Mouse (Mus musculus) gastrocnemius, adult 2 months (tissue): ENCODE data around the gene N4bp3. TPM values are rescaled to one million over a fixed set of nuclear protein-coding genes. Genes with fewer than 3 reads are reported as not detected.

Source experiments
- DNase-seq: peaks from one replicate; pipeline ENCODE4 v3.0.0; 2022
- H3K27ac ChIP-seq: fragments of 200-600 bp; 2 replicates; pipeline ENCODE4 v1.8.1; 2022; ENCODE audit warnings: mild to moderate bottlenecking
- H3K4me3 ChIP-seq: fragments of 200-600 bp; 2 replicates; pipeline ENCODE4 v1.8.1; 2022; ENCODE audit warnings: mild to moderate bottlenecking, moderate library complexity
- CTCF ChIP-seq: fragments of 200-600 bp; IDR thresholded peaks from 2 replicates; pipeline ENCODE4 v1.8.1; 2022; ENCODE audit warnings: antibody characterized with exemption, mild to moderate bottlenecking, moderate library complexity
- intact Hi-C: fragments of 180-260 bp; cut with DNase I; formaldehyde crosslinking; loops from one replicate; pipeline ENCODE4 v1.15.1; 2025
- total RNA-seq, 2 experiments: library from RNA; stranded (reverse); gene quantifications; 2 replicates each; pipeline ENCODE4 v1.2.3; 2021

Gene N4bp3
- total RNA-seq, 2 experiments from 2014 or later = 2.7 to 4.2 TPM

GRCm38 (mm10) chr11:51605602-51606446 is 44.8 kb downstream of the N4bp3 start:
- TF ChIP-seq CTCF = no peak
- Histone ChIP-seq H3K27ac (peak overlapping the region; percentile 98), H3K4me3 (peak overlapping the region; percentile 87)
- DNase-seq = peak; percentile 95
- intact Hi-C loops = no loop called here

- H3K4me3 ChIP-seq = no peak overlapping the region
- intact Hi-C loops = no loop called here
- TF ChIP-seq CTCF = no peak
- DNase-seq = no peak
- H3K27ac ChIP-seq = no peak overlapping the region
Measured at GRCm38 (mm10) chr11:51602253-51602652, 48.4 kb downstream of the N4bp3 start.

- intact Hi-C loops = no loop called here
- H3K4me3 ChIP-seq = no peak overlapping the region
Measured at GRCm38 (mm10) chr11:51597553-51597952, 53.1 kb downstream of the N4bp3 start.

GRCm38 (mm10) chr11:51595459-51596083 is 55.1 kb downstream of the N4bp3 start:
- TF ChIP-seq CTCF = no peak
- no peak for DNase-seq
- intact Hi-C loops = no loop called here
- Histone ChIP-seq H3K4me3 (no peak overlapping the region), H3K27ac (peak overlapping the region; percentile 16; the same call in 1 of the 2 replicates)

More at GRCm38 (mm10) chr11:51597553-51597952, 53.1 kb downstream of the N4bp3 start:
- no peak for TF ChIP-seq CTCF
- H3K27ac ChIP-seq = no peak overlapping the region
- DNase-seq = no peak

- intact Hi-C loops = no loop called here
- Histone ChIP-seq H3K27ac (no peak overlapping the region), H3K4me3 (no peak overlapping the region)
- no peak for TF ChIP-seq CTCF
- DNase-seq = no peak
Measured at GRCm38 (mm10) chr11:51594715-51595350, 55.8 kb downstream of the N4bp3 start.

- TF ChIP-seq CTCF = no peak
- H3K4me3 ChIP-seq = no peak overlapping the region
- H3K27ac ChIP-seq = no peak overlapping the region
- DNase-seq = no peak
- intact Hi-C loops = no loop called here
Measured at GRCm38 (mm10) chr11:51593849-51594248, 56.8 kb downstream of the N4bp3 start.

- TF ChIP-seq CTCF = no peak
- no peak for DNase-seq
- H3K4me3 ChIP-seq = no peak overlapping the region
- intact Hi-C loops = no loop called here
- no peak overlapping the region for H3K27ac ChIP-seq
Measured at GRCm38 (mm10) chr11:51593368-51593767, 57.3 kb downstream of the N4bp3 start.

Other genes with a start within 250 kb of the N4bp3 start
- gene Phykpl, start 66.1 kb downstream of the N4bp3 start, total RNA-seq = 10 to 100 TPM; 15.5 to 15.8 TPM
- 100 to 1,000 TPM in 1 of 2 experiments, 10 to 100 TPM in 1; 95.0 to 112 TPM for gene Hnrnpab, start 44.0 kb downstream of the N4bp3 start, total RNA-seq
- 10 to 100 TPM; 24.9 to 25.7 TPM for gene Nhp2, start 31.1 kb downstream of the N4bp3 start, total RNA-seq
- 10 to 100 TPM; 11.4 to 11.6 TPM for gene Rmnd5b, start 14.9 kb downstream of the N4bp3 start, total RNA-seq
- under 1 TPM; 0.20 to 0.31 TPM for gene D930048N14Rik, start 112 bp upstream of the N4bp3 start, total RNA-seq
- 10 to 100 TPM; 42.1 to 43.2 TPM for gene 0610009B22Rik, start 38.0 kb upstream of the N4bp3 start, total RNA-seq
- 10 to 100 TPM; 41.1 to 56.0 TPM for gene Sec24a, start 112.8 kb upstream of the N4bp3 start, total RNA-seq
- gene Sar1b, start 112.8 kb upstream of the N4bp3 start, total RNA-seq = 100 to 1,000 TPM; 439 to 509 TPM
- gene Jade2, start 206.8 kb upstream of the N4bp3 start, total RNA-seq = 1 to 10 TPM; 7.8 to 7.9 TPM